Mouse (Mus musculus): ENCODE measurements around the gene Fam174b. TPM values are rescaled to one million over a fixed set of nuclear protein-coding genes. Genes with fewer than 3 reads are reported as not detected.

Gene Fam174b
- total and polyA plus RNA-seq, 3 experiments, result 1.4 to 1.7 TPM; not detected in 1

DNA sequence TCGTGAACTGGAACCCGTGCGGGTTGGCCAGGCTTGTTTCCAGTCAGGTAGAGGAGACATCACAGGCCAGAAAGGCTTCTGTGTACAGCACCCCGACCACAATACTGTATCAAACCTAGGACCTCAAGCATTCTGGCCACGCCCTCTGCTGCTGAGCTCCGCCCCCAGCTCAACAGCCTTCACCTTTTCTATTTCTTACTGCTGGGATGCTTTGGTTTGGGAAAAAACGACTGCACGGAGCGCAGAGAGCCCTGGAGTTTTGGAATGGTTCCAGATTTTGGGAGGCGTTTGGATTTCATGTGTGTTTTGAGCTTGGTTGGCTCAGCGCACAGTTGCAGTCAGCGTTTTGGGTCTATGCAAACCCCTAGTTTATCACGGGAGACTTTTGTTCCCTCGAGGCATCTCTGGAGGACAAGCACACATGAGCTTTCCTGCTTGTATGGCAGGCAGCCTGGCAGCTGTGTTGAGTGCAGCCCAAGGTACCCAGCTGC is 32.2 kb downstream of the Fam174b start:
- peak overlapping the region; percentile 59 to 60; a peak in 3 of 4 replicates for H3K4me3 ChIP-seq (ENCODE audit: control insufficient read depth in 1 of 2, insufficient read depth in 1 of 2, low read depth in 2 of 2, low read length in 2 of 2)
- no peak for DNase-seq (ENCODE audit: low read depth, low spot score)

DNA sequence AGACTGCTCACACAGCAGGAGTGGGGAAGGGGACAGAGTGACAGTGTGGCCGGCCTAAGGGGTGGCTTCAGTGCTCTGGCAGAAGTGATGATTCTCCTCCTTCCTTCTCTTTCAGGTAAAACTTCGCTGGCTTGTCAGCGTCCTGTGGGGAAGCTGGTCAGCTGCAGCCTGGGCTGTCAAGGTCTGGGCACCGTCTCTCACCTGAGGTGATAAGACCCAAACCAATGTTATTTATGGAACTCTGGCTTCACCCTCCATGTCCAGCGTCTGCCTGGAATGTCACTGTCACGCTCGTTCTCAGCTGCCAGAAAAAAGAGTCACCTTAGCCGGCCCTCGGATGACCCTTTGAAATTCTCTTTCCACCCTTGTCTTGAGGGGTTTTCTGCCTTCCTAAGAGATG is 34.7 kb downstream of the Fam174b start:
- no peak for TF ChIP-seq HCFC1 (IDR thresholded peaks at IDR 0.05; ENCODE audit: low read depth, low read length)
- TF ChIP-seq MYC (IDR thresholded peaks at IDR 0.05; ENCODE audit: low read depth, low read length), result no peak
- TF ChIP-seq ZNF384 (IDR thresholded peaks at IDR 0.05; ENCODE audit: low read depth, low read length), result no peak
- no peak for TF ChIP-seq EP300 (IDR thresholded peaks at IDR 0.05; ENCODE audit: low read depth in 1 of 2, low read length in 2 of 2)
- TF ChIP-seq BHLHE40 (IDR thresholded peaks at IDR 0.05; ENCODE audit: borderline replicate concordance, low read depth, low read length), result no peak
- no peak for TF ChIP-seq USF1 (IDR thresholded peaks at IDR 0.05; ENCODE audit: low read depth, low read length)
- no peak for TF ChIP-seq POLR2A (IDR thresholded peaks at IDR 0.05; ENCODE audit: control insufficient read depth in 1 of 2, insufficient read depth in 1 of 2, low read depth in 1 of 2, low read length in 2 of 2, poor library complexity in 1 of 2)
- TF ChIP-seq E2F4 (IDR thresholded peaks at IDR 0.05; ENCODE audit: borderline replicate concordance, low read depth, low read length), result no peak
- peaks cover 0 to 3% of the 10 kb centered on the region in 2 experiments; a peak in 1 of 4 replicates for H3K4me1 ChIP-seq (ENCODE audit: control insufficient read depth in 1 of 2, insufficient read depth in 2 of 2, low read length in 2 of 2)
- H3K27ac ChIP-seq (ENCODE audit: control insufficient read depth, low read depth, low read length), result no peak overlapping the region
- no peak overlapping the region for H3K4me3 ChIP-seq (ENCODE audit: control insufficient read depth in 1 of 2, insufficient read depth in 1 of 2, low read depth in 2 of 2, low read length in 2 of 2)
- no peaks in the 10 kb centered on the region for H3K27me3 ChIP-seq (ENCODE audit: control insufficient read depth in 1 of 2, insufficient read depth in 2 of 2, low read length in 2 of 2)
- no peaks in the 10 kb centered on the region for H3K9me3 ChIP-seq (replicated peaks; ENCODE audit: insufficient read depth, low read length)
- no peak for DNase-seq (ENCODE audit: low read depth, low spot score)
- H3K79me2 ChIP-seq (ENCODE audit: control insufficient read depth, insufficient read depth, low read length, poor library complexity), result no peaks in the 10 kb centered on the region
- peaks cover 0 to 4% of the 10 kb centered on the region in 2 experiments; a peak in 1 of 4 replicates for H3K36me3 ChIP-seq (ENCODE audit: control insufficient read depth in 1 of 2, insufficient read depth in 2 of 2, low read length in 2 of 2)
- no peak overlapping the region for H3K9ac ChIP-seq (ENCODE audit: control insufficient read depth, low read depth, low read length, poor library complexity, severe bottlenecking)

More for the DNA sequence above, 32.2 kb downstream of the Fam174b start:
- peak overlapping the region; percentile 51 for H3K9ac ChIP-seq (ENCODE audit: control insufficient read depth, low read depth, low read length, poor library complexity, severe bottlenecking)
- no peaks in the 10 kb centered on the region for H3K9me3 ChIP-seq (replicated peaks; ENCODE audit: insufficient read depth, low read length)
- H3K36me3 ChIP-seq (ENCODE audit: control insufficient read depth in 1 of 2, insufficient read depth in 2 of 2, low read length in 2 of 2), result peaks cover 0 to 4% of the 10 kb centered on the region in 2 experiments; a peak in 1 of 4 replicates
- TF ChIP-seq NELFE (IDR thresholded peaks at IDR 0.05; ENCODE audit: low read depth, low read length) (no peak; the same call in 1 of the 2 replicates), MAZ (IDR thresholded peaks at IDR 0.05; ENCODE audit: low read depth, low read length) (no peak), RAD21 (IDR thresholded peaks at IDR 0.05; ENCODE audit: low read depth, low read length) (no peak), POLR2AphosphoS5 (IDR thresholded peaks at IDR 0.05; ENCODE audit: borderline replicate concordance, low read depth, low read length) (no peak), ELF1 (IDR thresholded peaks at IDR 0.05; ENCODE audit: low read depth, low read length) (no peak), POLR2A (IDR thresholded peaks at IDR 0.05; ENCODE audit: control insufficient read depth in 1 of 2, insufficient read depth in 1 of 2, low read depth in 1 of 2, low read length in 2 of 2, poor library complexity in 1 of 2) (no peak), TCF12 (IDR thresholded peaks at IDR 0.05; ENCODE audit: low read depth, low read length) (no peak), ZNF384 (IDR thresholded peaks at IDR 0.05; ENCODE audit: low read depth, low read length) (no peak), JUND (IDR thresholded peaks at IDR 0.05; ENCODE audit: low read depth, low read length) (no peak), SMC3 (IDR thresholded peaks at IDR 0.05; ENCODE audit: low read depth, low read length) (no peak), MYC (IDR thresholded peaks at IDR 0.05; ENCODE audit: low read depth, low read length) (no peak), E2F4 (IDR thresholded peaks at IDR 0.05; ENCODE audit: borderline replicate concordance, low read depth, low read length) (no peak)
- H3K27ac ChIP-seq (ENCODE audit: control insufficient read depth, low read depth, low read length), result peak overlapping the region; percentile 47
- H3K27me3 ChIP-seq (ENCODE audit: control insufficient read depth in 1 of 2, insufficient read depth in 2 of 2, low read length in 2 of 2), result no peaks in the 10 kb centered on the region
- H3K79me2 ChIP-seq (ENCODE audit: control insufficient read depth, insufficient read depth, low read length, poor library complexity), result no peaks in the 10 kb centered on the region
- H3K4me1 ChIP-seq (ENCODE audit: control insufficient read depth in 1 of 2, insufficient read depth in 2 of 2, low read length in 2 of 2), result peaks cover 0 to 3% of the 10 kb centered on the region in 2 experiments; a peak in 1 of 4 replicates
